Mouse (Mus musculus): Measurements from ENCODE around the gene Crlf2.

DNA sequence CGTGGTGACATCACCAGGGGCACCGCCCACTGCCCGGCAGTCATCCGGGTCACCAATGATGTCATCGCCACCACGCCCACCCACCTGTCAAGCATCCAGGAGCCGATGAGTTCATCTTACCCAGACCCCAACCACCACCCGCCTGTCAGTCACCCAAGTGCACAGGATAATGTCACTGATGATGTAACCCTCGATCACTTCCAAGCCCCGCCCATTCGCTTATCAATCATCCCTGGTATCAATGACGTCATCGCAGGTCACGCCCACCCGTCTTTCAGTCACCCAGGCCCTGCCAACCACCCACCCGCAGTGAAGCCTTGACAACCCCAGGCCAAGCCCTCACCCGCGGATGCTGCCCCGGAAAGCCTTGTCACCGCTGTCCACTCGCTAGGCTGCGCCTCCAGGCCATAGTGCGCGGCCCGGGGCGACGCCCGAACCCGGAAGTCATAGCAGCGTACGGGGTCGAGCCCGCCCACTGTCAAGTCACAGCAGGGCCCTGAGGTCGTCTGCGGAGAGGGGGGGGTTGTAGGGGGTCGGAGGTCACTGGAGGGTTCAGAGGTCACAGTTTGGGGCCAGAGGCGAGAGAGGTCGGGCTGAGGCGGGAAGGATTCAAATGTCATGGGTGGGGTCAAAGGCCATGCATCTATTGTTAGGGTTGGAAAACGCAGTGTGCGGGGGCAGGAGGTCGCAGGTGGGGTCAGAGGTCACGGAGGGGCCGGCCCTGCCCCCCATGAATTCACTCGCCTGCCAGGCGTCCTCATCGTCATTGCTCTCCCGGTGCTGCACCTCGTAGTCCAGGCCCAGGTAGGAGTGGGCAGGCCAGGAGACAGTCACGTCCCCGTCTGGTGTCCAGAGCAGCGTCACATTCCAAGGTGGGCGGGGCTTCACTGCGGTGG is 2.9 kb downstream of the Crlf2 start:
- TF ChIP-seq TAL1 (IDR thresholded peaks at IDR 0.05; ENCODE audit: low read length) (no peak), GATA1 (IDR thresholded peaks at IDR 0.05; ENCODE audit: low read length) (no peak)

Measured in erythroblast, embryonic 14.5 days (primary cell).